Mouse (Mus musculus): ENCODE measurements around the gene Rela. TPM values are rescaled to one million over a fixed set of nuclear protein-coding genes. Genes with fewer than 3 reads are reported as not detected.
"Not testable (repeated sequence)": the region's sequence is repeated elsewhere in the genome, so short reads cannot be mapped to it uniquely, and the experiment has no call there.

Rela gene
- polyA plus RNA-seq, 1 experiment from 2014 or later: 37.0 TPM

DNA sequence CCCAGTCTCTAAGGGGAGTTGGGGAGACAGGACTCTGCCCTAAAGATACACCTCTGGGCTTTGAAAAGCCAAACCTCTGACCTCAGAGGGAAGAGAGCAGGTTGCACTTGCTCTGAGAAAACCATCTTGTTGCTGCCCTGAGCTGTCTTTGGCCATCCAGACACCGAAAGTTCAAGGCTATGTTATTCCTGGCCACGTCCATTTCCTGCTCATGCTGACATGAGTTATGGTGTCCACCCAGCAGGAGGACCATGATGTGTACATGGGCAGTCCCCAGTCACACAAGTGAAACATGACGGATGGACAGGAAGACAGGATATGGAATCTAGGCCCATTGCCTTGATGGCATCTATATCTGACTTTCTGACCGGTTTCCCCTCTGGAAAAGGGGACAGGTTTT is 43.1 kb downstream of the Rela start:
- Histone ChIP-seq H3K4me2 (ENCODE audit: low read length) (no peak overlapping the region), H3K9me3 (ENCODE audit: control insufficient read depth, low read length) (no peaks in the 10 kb centered on the region), H3K4me3 (replicated peaks; ENCODE audit: low read length) (no peak overlapping the region), H3K27me3 (replicated peaks; ENCODE audit: control insufficient read depth, insufficient read depth, low read length) (no peaks in the 10 kb centered on the region), H3K27ac (ENCODE audit: low read length) (no peak overlapping the region), H3K9ac (replicated peaks; ENCODE audit: low read depth, low read length) (no peak overlapping the region), H3K4me1 (replicated peaks; ENCODE audit: control insufficient read depth, insufficient read depth, low read length) (no peaks in the 10 kb centered on the region), H3K36me3 (ENCODE audit: control insufficient read depth, insufficient read depth) (peaks cover 51% of the 10 kb centered on the region)
- no peak for ATAC-seq
- WGBS: 92% methylated on average over 4 of the region's 4 CpGs

DNA sequence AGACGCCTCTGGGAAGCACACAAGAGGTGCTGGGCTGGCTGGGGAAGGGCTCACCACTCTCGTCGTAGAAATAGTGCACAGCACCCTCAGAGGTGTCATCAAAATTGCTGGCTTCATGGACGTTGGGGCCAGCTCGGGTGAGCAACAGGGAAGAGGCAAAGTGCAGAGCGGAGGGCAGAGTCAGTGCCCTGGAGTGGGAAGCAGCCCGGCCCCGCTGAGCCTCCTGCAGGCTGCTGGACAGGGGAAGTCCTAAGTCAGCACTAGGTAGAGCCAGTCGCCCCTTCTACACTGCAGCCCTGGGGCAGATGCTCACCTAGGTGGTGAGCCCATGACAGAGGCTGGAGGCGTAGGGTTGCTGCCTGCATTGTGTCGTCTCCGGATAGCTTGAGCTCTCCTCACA is 47.0 kb downstream of the Rela start:
- no peak overlapping the region for H3K9ac ChIP-seq (replicated peaks; ENCODE audit: low read depth, low read length)
- no peak overlapping the region for H3K27ac ChIP-seq (ENCODE audit: low read length)
- H3K9me3 ChIP-seq (ENCODE audit: control insufficient read depth, low read length): no peaks in the 10 kb centered on the region
- H3K4me2 ChIP-seq (ENCODE audit: low read length): no peak overlapping the region
- no peaks in the 10 kb centered on the region for H3K27me3 ChIP-seq (replicated peaks; ENCODE audit: control insufficient read depth, insufficient read depth, low read length)
- peaks cover 11% of the 10 kb centered on the region for H3K4me1 ChIP-seq (replicated peaks; ENCODE audit: control insufficient read depth, insufficient read depth, low read length)
- ATAC-seq: no peak
- 91% methylated on average over 12 of the region's 12 CpGs for WGBS
- no peak overlapping the region for H3K4me3 ChIP-seq (replicated peaks; ENCODE audit: low read length)
- H3K36me3 ChIP-seq (ENCODE audit: control insufficient read depth, insufficient read depth): peaks cover 40% of the 10 kb centered on the region

DNA sequence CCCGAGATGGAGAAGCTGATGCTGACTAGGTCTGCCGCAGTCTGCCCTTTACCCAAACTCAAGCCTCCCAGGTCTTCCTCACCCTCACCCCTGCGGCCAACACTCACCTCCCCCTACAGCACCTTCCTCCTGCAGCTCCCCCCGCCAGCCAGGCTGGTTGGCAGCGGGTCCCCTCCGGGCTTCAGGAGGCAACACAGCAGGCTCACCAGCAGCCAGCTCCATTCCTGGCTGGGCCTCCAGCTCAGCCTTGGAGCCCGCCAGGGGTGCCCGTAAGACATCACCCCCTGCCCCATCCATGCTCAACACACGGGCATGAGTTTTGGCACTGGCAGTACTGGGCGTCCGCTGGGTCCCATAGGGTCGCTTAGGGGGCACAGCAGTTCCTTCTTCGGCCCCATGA is 47.7 kb downstream of the Rela start:
- Histone ChIP-seq H3K4me3 (replicated peaks; ENCODE audit: low read length) (no peak overlapping the region), H3K9me3 (ENCODE audit: control insufficient read depth, low read length) (no peaks in the 10 kb centered on the region), H3K27me3 (replicated peaks; ENCODE audit: control insufficient read depth, insufficient read depth, low read length) (no peaks in the 10 kb centered on the region), H3K4me2 (ENCODE audit: low read length) (no peak overlapping the region), H3K4me1 (replicated peaks; ENCODE audit: control insufficient read depth, insufficient read depth, low read length) (peaks cover 18% of the 10 kb centered on the region), H3K9ac (replicated peaks; ENCODE audit: low read depth, low read length) (no peak overlapping the region), H3K27ac (ENCODE audit: low read length) (no peak overlapping the region), H3K36me3 (ENCODE audit: control insufficient read depth, insufficient read depth) (peaks cover 38% of the 10 kb centered on the region)
- WGBS: 89% methylated on average over 13 of the region's 13 CpGs
- ATAC-seq: no peak

DNA sequence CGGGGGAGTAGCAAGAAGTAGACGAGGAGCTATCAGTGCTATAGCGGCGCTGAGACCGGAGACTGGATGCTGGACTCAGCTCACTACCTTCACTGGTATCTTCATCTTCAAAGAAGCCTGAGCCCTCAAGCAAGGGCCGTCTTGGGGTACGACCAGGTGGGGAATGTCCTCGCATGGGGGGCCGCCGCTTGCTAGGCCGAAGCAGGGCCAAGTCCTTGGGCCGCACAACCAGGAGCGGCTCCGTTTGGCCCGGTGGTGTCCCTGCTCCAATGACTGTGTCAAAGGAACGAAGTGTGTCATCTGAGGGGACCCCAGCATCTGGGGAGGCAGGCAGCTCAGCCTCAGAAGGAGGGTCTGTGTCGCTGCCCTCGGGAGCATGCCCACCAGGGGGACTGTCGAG is 48.1 kb downstream of the Rela start:
- ATAC-seq: no peak
- peaks cover 23% of the 10 kb centered on the region for H3K4me1 ChIP-seq (replicated peaks; ENCODE audit: control insufficient read depth, insufficient read depth, low read length)
- no peak overlapping the region for H3K4me2 ChIP-seq (ENCODE audit: low read length)
- peaks cover 36% of the 10 kb centered on the region for H3K36me3 ChIP-seq (ENCODE audit: control insufficient read depth, insufficient read depth)
- no peaks in the 10 kb centered on the region for H3K27me3 ChIP-seq (replicated peaks; ENCODE audit: control insufficient read depth, insufficient read depth, low read length)
- H3K9ac ChIP-seq (replicated peaks; ENCODE audit: low read depth, low read length): no peak overlapping the region
- 93% methylated on average over 19 of the region's 19 CpGs for WGBS
- no peak overlapping the region for H3K4me3 ChIP-seq (replicated peaks; ENCODE audit: low read length)
- H3K27ac ChIP-seq (ENCODE audit: low read length): no peak overlapping the region
- H3K9me3 ChIP-seq (ENCODE audit: control insufficient read depth, low read length): no peaks in the 10 kb centered on the region

DNA sequence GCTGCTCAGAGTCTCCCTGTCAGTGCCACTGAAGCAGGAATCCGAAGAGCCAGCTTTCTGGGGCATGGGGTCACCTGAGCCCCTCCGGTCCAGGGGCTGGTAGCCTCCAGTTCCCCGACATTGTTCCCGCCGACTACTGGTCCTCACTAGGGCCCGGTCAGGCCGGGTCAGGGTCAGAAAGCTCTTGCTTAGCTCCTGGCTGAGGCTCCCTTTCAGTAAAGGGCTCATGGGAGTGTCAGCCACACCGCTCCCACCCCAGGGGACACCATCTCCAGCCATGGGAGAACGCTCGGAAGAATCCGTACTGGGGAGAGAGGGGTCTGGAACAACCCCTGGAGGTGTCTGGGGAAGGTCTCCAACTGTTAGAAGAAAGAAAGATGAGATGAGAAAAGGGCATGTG is 48.6 kb downstream of the Rela start:
- no peaks in the 10 kb centered on the region for H3K27me3 ChIP-seq (replicated peaks; ENCODE audit: control insufficient read depth, insufficient read depth, low read length)
- peaks cover 33% of the 10 kb centered on the region for H3K36me3 ChIP-seq (ENCODE audit: control insufficient read depth, insufficient read depth)
- H3K9me3 ChIP-seq (ENCODE audit: control insufficient read depth, low read length): no peaks in the 10 kb centered on the region
- no peak overlapping the region for H3K27ac ChIP-seq (ENCODE audit: low read length)
- WGBS: 97% methylated on average over 11 of the region's 11 CpGs
- no peak overlapping the region for H3K4me3 ChIP-seq (replicated peaks; ENCODE audit: low read length)
- peaks cover 27% of the 10 kb centered on the region for H3K4me1 ChIP-seq (replicated peaks; ENCODE audit: control insufficient read depth, insufficient read depth, low read length)
- ATAC-seq: no peak
- no peak overlapping the region for H3K9ac ChIP-seq (replicated peaks; ENCODE audit: low read depth, low read length)
- H3K4me2 ChIP-seq (ENCODE audit: low read length): no peak overlapping the region

DNA sequence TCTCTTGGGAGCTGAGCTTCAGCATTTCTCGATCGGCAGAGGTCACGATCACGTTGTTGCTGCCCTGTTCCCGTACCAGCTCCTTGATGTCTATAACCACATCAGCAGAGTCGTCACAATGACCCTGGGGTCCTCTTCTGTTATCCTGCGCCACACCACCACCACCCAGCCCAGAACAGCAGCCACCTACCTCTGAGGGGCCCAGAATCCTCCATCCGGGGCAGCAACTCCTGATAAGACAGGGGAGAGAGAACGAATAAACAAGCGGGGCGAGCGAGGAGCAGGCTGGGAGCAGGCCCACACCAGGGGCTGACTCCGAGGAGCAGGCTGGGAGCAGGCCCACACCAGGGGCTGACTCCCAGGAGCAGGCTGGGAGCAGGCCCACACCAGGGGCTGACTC is 49.2 kb downstream of the Rela start:
- peaks cover 28% of the 10 kb centered on the region for H3K36me3 ChIP-seq (ENCODE audit: control insufficient read depth, insufficient read depth)

DNA sequence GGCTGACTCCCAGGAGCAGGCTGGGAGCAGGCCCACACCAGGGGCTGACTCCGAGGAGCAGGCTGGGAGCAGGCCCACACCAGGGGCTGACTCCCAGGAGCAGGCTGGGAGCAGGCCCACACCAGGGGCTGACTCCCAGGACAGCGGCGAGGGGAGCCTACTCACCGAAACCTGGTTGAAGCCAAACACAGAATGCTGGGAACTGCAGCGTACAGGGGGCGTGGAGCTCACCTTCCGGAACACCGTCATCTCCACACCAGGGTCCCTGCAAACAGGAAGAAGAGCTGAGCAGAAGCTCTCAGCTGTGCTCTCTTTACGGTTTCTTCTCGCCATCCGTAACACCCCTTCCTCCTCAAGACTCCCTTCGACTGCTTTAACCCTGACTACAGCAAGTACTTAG is 49.7 kb downstream of the Rela start:
- peaks cover 24% of the 10 kb centered on the region for H3K36me3 ChIP-seq (ENCODE audit: control insufficient read depth, insufficient read depth)
- ATAC-seq: not testable (repeated sequence)

More for the DNA sequence above, 49.2 kb downstream of the Rela start:
- Histone ChIP-seq H3K4me3 (replicated peaks; ENCODE audit: low read length) (no peak overlapping the region), H3K4me1 (replicated peaks; ENCODE audit: control insufficient read depth, insufficient read depth, low read length) (peaks cover 32% of the 10 kb centered on the region), H3K9me3 (ENCODE audit: control insufficient read depth, low read length) (no peaks in the 10 kb centered on the region), H3K27ac (ENCODE audit: low read length) (no peak overlapping the region), H3K4me2 (ENCODE audit: low read length) (no peak overlapping the region), H3K27me3 (replicated peaks; ENCODE audit: control insufficient read depth, insufficient read depth, low read length) (no peaks in the 10 kb centered on the region), H3K9ac (replicated peaks; ENCODE audit: low read depth, low read length) (no peak overlapping the region)
- no peak for ATAC-seq
- WGBS: 95% methylated on average over 13 of the region's 13 CpGs

DNA sequence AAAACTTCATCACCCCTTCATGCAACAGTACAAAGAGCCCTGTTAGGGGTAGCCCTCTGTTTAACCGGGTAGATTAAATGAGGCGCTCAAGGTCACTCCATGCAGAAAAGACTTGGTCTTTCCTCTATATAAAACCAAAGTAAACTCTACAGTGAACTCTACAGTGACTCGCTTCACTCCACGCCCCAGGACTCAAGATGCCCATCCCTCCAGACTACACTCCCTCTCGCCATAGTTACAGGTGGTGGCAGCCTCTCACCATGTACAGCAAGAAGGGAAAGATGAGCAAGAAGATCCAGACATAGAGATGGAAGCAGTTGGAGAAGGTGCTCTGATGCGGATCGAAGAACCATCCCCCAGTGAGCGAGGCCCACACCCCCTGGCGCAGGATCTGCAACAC is 50.5 kb downstream of the Rela start:
- peak overlapping the region; percentile 78 for H3K9ac ChIP-seq (replicated peaks; ENCODE audit: low read depth, low read length)
- no peak for ATAC-seq
- peaks cover 45% of the 10 kb centered on the region for H3K4me1 ChIP-seq (replicated peaks; ENCODE audit: control insufficient read depth, insufficient read depth, low read length)
- H3K9me3 ChIP-seq (ENCODE audit: control insufficient read depth, low read length): no peaks in the 10 kb centered on the region
- H3K27me3 ChIP-seq (replicated peaks; ENCODE audit: control insufficient read depth, insufficient read depth, low read length): no peaks in the 10 kb centered on the region
- peaks cover 17% of the 10 kb centered on the region for H3K36me3 ChIP-seq (ENCODE audit: control insufficient read depth, insufficient read depth)
- 21% methylated on average over 9 of the region's 9 CpGs for whole genome bisulfite sequencing
- H3K27ac ChIP-seq (ENCODE audit: low read length): peak overlapping the region; percentile 91; the same call in 1 of the 2 replicates
- H3K4me2 ChIP-seq (ENCODE audit: low read length): peak overlapping the region; percentile 99
- H3K4me3 ChIP-seq (replicated peaks; ENCODE audit: low read length): peak overlapping the region; percentile 85

More for the DNA sequence above, 49.7 kb downstream of the Rela start:
- H3K4me1 ChIP-seq (replicated peaks; ENCODE audit: control insufficient read depth, insufficient read depth, low read length): peaks cover 37% of the 10 kb centered on the region
- H3K4me3 ChIP-seq (replicated peaks; ENCODE audit: low read length); H3K27ac ChIP-seq (ENCODE audit: low read length); H3K9ac ChIP-seq (replicated peaks; ENCODE audit: low read depth, low read length); H3K9me3 ChIP-seq (ENCODE audit: control insufficient read depth, low read length); H3K4me2 ChIP-seq (ENCODE audit: low read length); H3K27me3 ChIP-seq (replicated peaks; ENCODE audit: control insufficient read depth, insufficient read depth, low read length): not testable (repeated sequence)
- 92% methylated on average over 12 of the region's 12 CpGs for WGBS

DNA sequence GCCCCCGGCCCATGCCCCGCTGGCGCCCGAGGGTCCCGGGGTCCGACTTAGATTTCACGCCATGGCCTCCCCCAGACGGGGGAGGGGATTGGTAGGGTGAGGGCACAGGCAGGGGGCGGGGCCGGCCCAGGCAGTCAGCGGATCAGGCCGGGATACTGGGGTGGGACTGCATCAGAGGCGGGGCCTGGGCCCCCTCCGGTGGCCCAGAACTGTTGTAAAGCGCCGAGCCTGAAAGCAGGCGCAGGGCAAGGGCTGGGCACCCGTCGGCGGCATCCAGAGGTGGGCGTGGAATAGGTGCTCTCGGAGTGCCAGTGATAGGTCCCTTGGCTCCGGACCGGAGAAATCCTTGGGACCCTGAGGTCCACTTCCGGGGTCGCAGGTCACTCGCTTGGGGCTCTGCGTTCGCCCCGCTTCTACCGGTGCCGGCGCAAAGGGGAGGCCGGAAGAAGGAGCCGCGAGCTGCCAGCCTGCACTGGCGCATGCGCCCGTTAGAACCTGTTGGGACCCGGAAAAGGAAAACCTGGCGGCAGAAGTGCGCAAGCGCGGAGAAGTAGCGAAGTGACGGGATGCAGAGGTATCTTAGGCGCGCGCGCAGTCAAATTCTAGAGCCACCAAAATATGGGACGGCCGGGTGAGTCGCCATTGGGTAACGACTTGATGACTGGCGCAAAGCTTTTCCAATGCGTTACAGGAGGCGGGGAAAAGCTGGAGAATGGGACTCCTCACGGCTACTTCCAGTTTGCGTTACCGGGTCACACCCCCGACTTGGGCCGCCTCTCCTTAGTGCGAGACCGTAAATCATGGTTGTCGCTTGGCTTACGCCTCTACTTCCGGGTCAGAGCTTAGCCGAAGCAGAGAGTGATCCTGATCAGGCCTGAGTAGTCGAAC is 51.2 kb downstream of the Rela start, which contains the start of the genes Map3k11 and Pcnx3:
Gene Map3k11, plus strand, starts transcription at position 543 of the 888 bp plus-strand sequence.
Gene Pcnx3, minus strand, starts transcription at position 709 of the 888 bp plus-strand sequence.
- Histone ChIP-seq H3K9me3 (ENCODE audit: control insufficient read depth, low read length) (no peaks in the 10 kb centered on the region), H3K27me3 (replicated peaks; ENCODE audit: control insufficient read depth, insufficient read depth, low read length) (no peaks in the 10 kb centered on the region), H3K27ac (ENCODE audit: low read length) (peak within 1 kb of the TSS; percentile 91), H3K9ac (replicated peaks; ENCODE audit: low read depth, low read length) (peak within 1 kb of the TSS; percentile 78), H3K4me3 (replicated peaks; ENCODE audit: low read length) (peak within 1 kb of the TSS; percentile 85), H3K36me3 (ENCODE audit: control insufficient read depth, insufficient read depth) (peaks cover 12% of the 10 kb centered on the region), H3K4me1 (replicated peaks; ENCODE audit: control insufficient read depth, insufficient read depth, low read length) (peaks cover 49% of the 10 kb centered on the region), H3K4me2 (ENCODE audit: low read length) (peak within 1 kb of the TSS; percentile 99)
- under 1% methylated on average over 68 of the region's 69 CpGs for WGBS
- ATAC-seq: peak; percentile 97

Measured in forebrain, embryonic 16.5 days (tissue).